Mouse (Mus musculus) testis, postnatal 10 days (tissue): Measurements from ENCODE around the gene St14.
"Not testable (repeated sequence)": the region's sequence is repeated elsewhere in the genome, so short reads cannot be mapped to it uniquely, and the experiment has no call there.

Experiments used
- DNase-seq: peaks from one replicate; pipeline ENCODE4 v3.0.0; 2021; ENCODE audit warnings: low spot score

Gene St14

GRCm38 (mm10) chr9:31131205-31131968 lies at the start of gene St14:
Gene St14 (minus strand): TSS chr9:31131853.
- DNase-seq: peak; percentile 63

- DNase-seq: no peak
Measured at GRCm38 (mm10) chr9:31177692-31178091, 46.0 kb upstream of the St14 start.

- DNase-seq: peak; percentile 84
Measured at GRCm38 (mm10) chr9:31176379-31177130, 44.9 kb upstream of the St14 start.

- DNase-seq: no peak
Measured at GRCm38 (mm10) chr9:31175978-31176377, 44.3 kb upstream of the St14 start.

- no peak for DNase-seq
Measured at GRCm38 (mm10) chr9:31175346-31175745, 43.7 kb upstream of the St14 start.

- no peak for DNase-seq
Measured at GRCm38 (mm10) chr9:31168356-31169093, 36.9 kb upstream of the St14 start.

GRCm38 (mm10) chr9:31167305-31167704 lies 35.7 kb upstream of the St14 start:
- no peak for DNase-seq

GRCm38 (mm10) chr9:31165505-31165904 lies 33.9 kb upstream of the St14 start:
- not testable (repeated sequence) for DNase-seq

- DNase-seq: no peak
Measured at GRCm38 (mm10) chr9:31163327-31163726, 31.7 kb upstream of the St14 start.

GRCm38 (mm10) chr9:31162911-31163310 lies 31.3 kb upstream of the St14 start:
- no peak for DNase-seq

- DNase-seq: no peak
Measured at GRCm38 (mm10) chr9:31159910-31160309, 28.3 kb upstream of the St14 start.

- DNase-seq: no peak
Measured at GRCm38 (mm10) chr9:31156594-31156993, 24.9 kb upstream of the St14 start.

GRCm38 (mm10) chr9:31151050-31151449 lies 19.4 kb upstream of the St14 start:
- no peak for DNase-seq

GRCm38 (mm10) chr9:31148135-31148534 lies 16.5 kb upstream of the St14 start:
- no peak for DNase-seq

GRCm38 (mm10) chr9:31145272-31145925 lies 13.7 kb upstream of the St14 start:
- DNase-seq: no peak

GRCm38 (mm10) chr9:31142924-31143323 lies 11.3 kb upstream of the St14 start:
- DNase-seq: no peak

- DNase-seq: no peak
Measured at GRCm38 (mm10) chr9:31133131-31133530, 1.5 kb upstream of the St14 start.

GRCm38 (mm10) chr9:31130357-31131204 lies 1.1 kb downstream of the St14 start:
- no peak for DNase-seq

GRCm38 (mm10) chr9:31129956-31130355 lies 1.7 kb downstream of the St14 start:
- no peak for DNase-seq

GRCm38 (mm10) chr9:31127876-31128465 lies 3.7 kb downstream of the St14 start:
- no peak for DNase-seq

- DNase-seq: no peak
Measured at GRCm38 (mm10) chr9:31126079-31126478, 5.6 kb downstream of the St14 start.
